Mouse (Mus musculus): ENCODE measurements at regions not wholly inside any gene's neighbourhood (a gene's known extent, or its start where the extent isn't known, plus 50 kb on each side); places are given as distances from the start of the nearest gene placed in this dataset.
A peak's percentile ranks its signal among the peaks of the same experiment; 100 is the strongest.

DNA sequence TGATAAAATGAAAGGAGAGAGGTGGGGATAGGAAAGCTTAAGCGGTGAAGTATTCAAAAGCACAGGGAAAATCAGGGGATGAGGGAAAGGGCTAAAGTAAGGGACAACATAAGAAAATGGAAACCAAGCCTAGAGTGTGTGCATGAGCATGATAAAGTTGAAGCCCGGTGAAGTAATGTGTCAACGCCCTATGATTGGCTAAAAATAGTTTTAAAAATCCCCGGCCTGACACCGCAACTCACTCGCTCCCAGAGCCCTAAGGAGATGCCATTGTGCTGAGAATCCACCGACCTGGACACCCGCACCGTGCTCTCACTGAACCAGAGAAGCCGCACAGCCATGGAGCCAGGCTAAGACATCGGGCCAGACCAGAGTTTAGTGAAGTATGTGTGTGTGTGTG, 210.3 kb upstream of the Zic4 start:
- DNase-seq, result no peak

DNA sequence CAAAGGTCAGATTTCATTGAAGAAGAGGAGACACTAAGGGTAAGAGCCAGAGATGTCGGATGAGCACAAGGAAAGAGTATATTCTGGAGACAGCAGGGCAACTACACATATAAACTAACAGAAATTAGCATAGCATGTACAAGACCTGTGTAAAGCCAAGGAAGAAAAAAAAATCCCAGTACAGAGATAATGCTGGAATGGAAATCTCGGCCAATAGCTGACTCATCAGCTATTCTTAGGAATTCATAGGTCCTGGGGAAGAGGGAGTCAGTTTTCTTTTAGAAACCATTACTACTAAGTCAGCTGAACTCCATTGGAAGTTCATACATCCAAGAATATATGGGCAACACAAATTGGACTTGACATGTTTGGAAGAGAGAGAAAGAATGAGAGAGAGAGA, 202.9 kb upstream of the Zic4 start:
- no peak for DNase-seq

DNA sequence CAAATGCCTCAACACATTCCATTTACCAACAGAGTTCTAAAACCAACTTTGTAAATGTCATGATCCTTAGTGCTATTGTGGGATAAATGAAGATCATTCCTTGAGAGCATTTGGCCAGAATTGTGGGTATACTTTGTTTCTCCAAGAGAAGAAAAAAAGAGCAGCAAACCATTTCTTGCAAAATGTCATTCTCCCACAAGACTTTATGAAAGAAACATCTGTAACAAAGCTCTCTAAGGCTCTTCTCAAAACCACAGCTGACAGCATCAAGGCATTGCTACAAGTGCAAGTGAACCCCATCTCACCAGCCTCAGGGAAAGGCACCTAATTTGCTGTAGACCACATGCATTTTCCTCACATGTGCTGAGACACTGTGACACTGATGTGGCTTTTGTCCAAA, 194.3 kb upstream of the Zic4 start:
- no peak for DNase-seq

DNA sequence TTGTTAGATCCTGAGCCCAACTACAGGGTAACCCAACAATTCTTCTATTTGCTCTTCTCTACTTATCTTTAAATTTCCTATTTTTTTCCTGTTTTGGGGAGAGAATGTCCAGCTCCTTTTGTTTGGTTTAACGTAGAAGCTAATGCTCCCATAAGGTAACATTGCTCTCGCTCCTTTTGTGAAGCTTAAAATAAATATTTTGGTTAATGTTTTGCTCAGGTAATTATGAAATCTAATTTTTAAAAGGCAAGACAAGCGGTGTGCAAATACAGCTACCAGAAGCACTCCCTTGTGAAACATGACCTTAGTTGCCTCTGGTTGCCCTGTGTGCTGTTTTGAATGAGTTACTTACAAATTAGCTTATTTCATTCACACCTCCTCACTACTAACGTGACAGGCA, 169.0 kb upstream of the Zic4 start:
- no peak for DNase-seq

DNA sequence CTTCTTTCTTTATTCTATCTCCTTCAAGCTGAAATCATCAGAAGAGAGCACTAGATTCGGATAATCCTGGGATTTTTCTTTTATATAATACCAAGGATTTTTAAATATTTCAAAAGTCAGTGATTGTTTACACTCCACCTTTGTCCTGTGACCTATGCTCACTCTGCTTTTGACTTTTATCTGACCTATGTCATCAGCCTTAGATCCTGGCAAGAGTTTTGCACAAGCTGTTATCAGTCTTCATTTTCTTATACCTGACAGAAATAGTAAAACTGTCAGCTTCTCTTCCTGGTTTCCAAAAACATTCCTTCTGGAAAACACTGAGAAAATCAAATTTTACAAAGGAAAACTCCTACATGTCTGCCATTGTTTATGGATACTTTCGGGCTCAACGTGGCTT, 168.3 kb upstream of the Zic4 start:
- DNase-seq, result no peak

DNA sequence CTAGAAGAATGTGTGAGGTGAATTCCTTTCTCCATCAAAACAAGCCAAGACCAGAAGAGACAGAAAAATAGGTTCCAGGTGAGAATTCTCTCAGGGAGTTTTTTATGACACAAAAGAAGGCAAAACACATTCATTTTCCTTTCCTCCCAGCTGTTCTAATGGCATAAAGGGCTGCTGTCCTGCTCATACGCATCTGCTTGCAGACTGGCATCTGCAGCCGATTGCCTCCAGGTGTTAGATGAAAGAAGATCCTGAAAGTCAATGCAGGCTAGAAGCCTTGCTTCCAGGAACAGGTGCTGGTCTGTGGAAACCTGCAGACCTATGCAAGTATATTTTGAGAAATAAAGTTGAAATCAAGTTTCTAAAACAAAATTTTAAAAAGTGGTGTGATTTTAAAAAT, 154.9 kb upstream of the Zic4 start:
- peak; percentile 35 for DNase-seq

DNA sequence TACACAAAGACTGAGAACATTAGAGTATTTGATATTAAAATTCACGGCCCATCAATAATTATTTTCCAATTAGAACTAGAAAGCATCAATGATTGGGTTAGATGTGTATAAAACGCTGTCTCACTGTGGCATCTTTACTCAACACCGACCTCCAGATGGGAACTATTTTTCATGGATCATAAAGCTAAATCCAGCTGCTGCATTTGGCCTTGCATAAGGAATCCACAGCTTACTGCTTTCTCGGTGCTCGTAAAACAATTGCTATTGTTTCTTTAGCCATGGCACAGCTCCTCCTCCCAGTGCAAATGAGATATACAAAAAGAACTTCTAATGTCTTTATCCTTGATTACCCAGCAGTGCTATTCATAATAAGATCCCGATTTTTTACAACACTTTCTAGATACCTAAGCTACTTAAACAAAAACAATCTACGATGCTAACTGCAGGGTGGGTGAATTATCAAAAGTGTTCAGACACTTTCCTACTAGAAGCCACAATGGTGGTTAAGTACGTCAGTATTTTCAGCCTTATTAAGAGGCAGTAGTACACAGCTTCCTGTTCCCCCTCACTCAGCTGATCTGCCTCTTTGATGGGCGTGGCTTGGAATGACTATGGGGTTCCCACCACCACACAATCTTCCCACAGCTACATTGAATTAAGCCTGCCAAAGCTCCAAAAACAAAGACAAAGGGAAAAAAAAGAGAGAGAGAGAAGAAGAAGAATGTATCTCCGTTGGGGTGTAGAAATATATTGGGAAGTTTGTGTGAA, 134.4 kb upstream of the Zic4 start:
- peak; percentile 34 for DNase-seq

DNA sequence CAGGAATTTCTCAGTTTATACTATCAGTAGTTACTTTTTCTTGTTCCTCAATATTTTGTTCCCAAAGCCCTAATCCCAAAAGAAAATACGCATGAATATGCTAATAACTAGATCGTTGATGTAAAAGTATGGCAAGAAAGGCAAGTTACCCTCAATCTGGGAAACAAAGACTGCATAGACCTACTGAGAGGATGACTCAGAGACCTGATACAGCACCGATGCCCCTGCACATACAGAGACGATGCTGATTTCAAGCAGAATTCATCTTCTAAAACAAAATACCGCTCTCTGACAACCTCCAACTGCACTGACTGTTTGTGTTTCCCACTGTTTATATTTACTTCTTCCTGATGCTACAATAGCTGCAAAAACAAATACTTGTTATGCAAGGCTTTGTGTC, 133.7 kb upstream of the Zic4 start:
- no peak for DNase-seq

DNA sequence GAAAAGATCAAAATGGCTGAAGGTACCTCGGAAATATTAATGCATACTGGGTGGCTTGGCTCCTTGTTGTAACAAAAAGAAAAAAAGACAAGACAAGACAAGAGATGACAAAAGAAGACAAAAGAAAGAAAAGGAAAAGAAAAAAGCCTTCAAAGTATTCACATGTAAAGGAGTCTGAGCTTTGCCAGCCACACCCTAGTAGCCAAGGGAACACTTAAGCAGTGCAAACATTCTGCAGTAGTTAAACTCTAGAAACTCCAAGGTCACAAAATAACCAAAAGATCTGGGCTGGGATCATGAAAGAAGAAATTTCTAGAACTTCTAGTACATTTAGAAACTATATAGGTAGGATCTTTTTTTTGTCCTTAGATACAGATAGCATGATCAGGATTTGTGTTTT, 108.3 kb upstream of the Zic4 start:
- DNase-seq, result no peak

DNA sequence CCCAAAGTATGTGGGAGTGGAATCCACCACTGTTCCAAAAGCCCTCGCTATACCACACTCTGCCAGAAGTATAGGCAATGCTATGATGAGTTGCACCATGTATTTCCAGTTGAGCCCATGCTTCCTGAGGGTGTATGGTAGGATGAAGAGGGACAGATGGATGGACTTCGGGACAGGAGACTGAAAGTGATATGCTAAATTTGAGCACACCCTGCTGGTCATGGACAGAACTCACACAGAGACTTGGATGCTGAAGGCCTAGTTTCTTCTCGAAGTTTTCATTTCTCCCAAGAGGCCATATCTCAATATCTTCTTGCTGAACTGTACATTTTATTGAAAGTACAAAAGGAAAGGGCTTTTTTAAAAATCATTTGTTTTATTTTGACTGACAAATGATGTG, 70.9 kb upstream of the Zic4 start:
- DNase-seq, result no peak
